Mouse (Mus musculus) G1E (cell line): ENCODE measurements around the gene Foxn3. TPM values are rescaled to one million over a fixed set of nuclear protein-coding genes. Genes with fewer than 3 reads are reported as not detected.

Source experiments
- ATAC-seq: 2 replicates; pipeline ENCODE4 v1.8.0; 2016; ENCODE audit warnings: mild to moderate bottlenecking; ENCODE audit not compliant: insufficient number of reproducible peaks, poor library complexity, low FRiP score, severe bottlenecking; ENCODE audit errors: extremely low read depth
- DNase-seq: peaks from one replicate; pipeline ENCODE4 v3.0.0; 2012; ENCODE audit warnings: low spot score
- H3K27me3 ChIP-seq: 2 replicates; pipeline ENCODE4 v1.6.1; 2012; ENCODE audit warnings: mild to moderate bottlenecking, low read length, inconsistent platforms; ENCODE audit not compliant: insufficient read depth
- H3K36me3 ChIP-seq: replicated peaks from 2 replicates; pipeline ENCODE3; 2012; ENCODE audit warnings: mild to moderate bottlenecking, inconsistent platforms
- H3K4me1 ChIP-seq: 2 replicates; pipeline ENCODE4 v1.6.1; 2012; ENCODE audit warnings: low read depth, low read length, inconsistent platforms, mixed read lengths; ENCODE audit not compliant: insufficient read depth
- H3K4me3 ChIP-seq: 2 replicates; pipeline ENCODE4 v1.5.1; 2012; ENCODE audit warnings: low read depth, mild to moderate bottlenecking, inconsistent platforms, low read length, moderate library complexity, mixed read lengths
- H3K9me3 ChIP-seq: replicated peaks from 2 replicates; pipeline ENCODE4 v1.6.1; 2012; ENCODE audit warnings: inconsistent platforms
- CTCF ChIP-seq: IDR thresholded peaks from 2 replicates; pipeline ENCODE4 v1.5.1; 2012; ENCODE audit warnings: low read depth, low read length, inconsistent platforms, mixed read lengths
- GATA1 ChIP-seq: IDR thresholded peaks from 2 replicates; pipeline ENCODE4 v1.6.1; 2012; ENCODE audit warnings: borderline replicate concordance, low read length, inconsistent platforms, mixed read lengths
- GATA2 ChIP-seq: IDR thresholded peaks from 2 replicates; pipeline ENCODE4 v1.6.1; 2012; ENCODE audit warnings: low read depth, low read length, inconsistent platforms, borderline replicate concordance
- POLR2AphosphoS5 ChIP-seq: IDR thresholded peaks from 2 replicates; pipeline ENCODE4 v1.6.1; 2012; ENCODE audit warnings: low read depth, low read length, inconsistent platforms; ENCODE audit not compliant: insufficient replicate concordance
- TAL1 ChIP-seq: conservative IDR thresholded peaks from 2 replicates; pipeline ENCODE4 v1.6.1; 2012; ENCODE audit warnings: low read depth, low read length, inconsistent platforms, mixed read lengths
- polyA plus RNA-seq: library from polyadenylated mRNA; stranded (reverse); fragments of >175 nt; gene quantifications from 2 replicates; pipeline ENCODE4 v1.2.3, GENCODE M21; 2012
- total RNA-seq, 2 experiments: library from RNA; stranded (forward) in 1 of 2; stranded (reverse) in 1 of 2; fragments of 200-1000 nt in 1 of 2; fragments of >200 nt in 1 of 2; fragmentation: Nextera tagmentation in 1 of 2; gene quantifications; 2 replicates each; pipeline ENCODE4 v1.2.3; 2014 to 2017

Gene Foxn3
- total and polyA plus RNA-seq, 3 experiments: 15.1 to 111 (median 20.1) TPM

- H3K9me3 ChIP-seq: no peaks in the 10 kb centered on the region; the same call in 1 of the 2 replicates
- DNase-seq (no peak), ATAC-seq (no peak)
- no peaks in the 10 kb centered on the region for H3K4me1 ChIP-seq
- H3K4me3 ChIP-seq: no peak overlapping the region
- H3K36me3 ChIP-seq: no peaks in the 10 kb centered on the region
- peaks cover 20% of the 10 kb centered on the region for H3K27me3 ChIP-seq
- no peak for TF ChIP-seq GATA1
- no peak for TF ChIP-seq TAL1
- no peak for TF ChIP-seq GATA2
- no peak for TF ChIP-seq CTCF
- no peak for TF ChIP-seq POLR2AphosphoS5
These were observed 145.5 kb downstream of the Foxn3 start for GRCm38 (mm10) chr12:99417885-99418284.

GRCm38 (mm10) chr12:99415538-99415937 lies 147.8 kb downstream of the Foxn3 start:
- no peak for DNase-seq
- TF ChIP-seq GATA2 (no peak), TAL1 (no peak), GATA1 (no peak), CTCF (no peak), POLR2AphosphoS5 (no peak)
- Histone ChIP-seq H3K4me3 (no peak overlapping the region), H3K9me3 (peaks cover 4% of the 10 kb centered on the region; the same call in 1 of the 2 replicates), H3K4me1 (no peaks in the 10 kb centered on the region; the same call in 1 of the 2 replicates), H3K27me3 (peaks cover 24% of the 10 kb centered on the region), H3K36me3 (no peaks in the 10 kb centered on the region)
- ATAC-seq: no peak

- ATAC-seq (no peak), DNase-seq (no peak)
- Histone ChIP-seq H3K27me3 (peaks cover 20% of the 10 kb centered on the region), H3K36me3 (no peaks in the 10 kb centered on the region), H3K4me1 (no peaks in the 10 kb centered on the region; the same call in 1 of the 2 replicates), H3K9me3 (peaks cover 14% of the 10 kb centered on the region; the same call in 1 of the 2 replicates), H3K4me3 (no peak overlapping the region)
- TF ChIP-seq GATA1 (no peak), CTCF (no peak), GATA2 (no peak), POLR2AphosphoS5 (no peak), TAL1 (no peak)
These were observed 150.9 kb downstream of the Foxn3 start for GRCm38 (mm10) chr12:99412496-99412895.

- ATAC-seq: no peak
These were observed 151.3 kb downstream of the Foxn3 start for GRCm38 (mm10) chr12:99412034-99412433.

GRCm38 (mm10) chr12:99408651-99409050 lies 154.7 kb downstream of the Foxn3 start:
- ATAC-seq: no peak
- H3K36me3 ChIP-seq: no peaks in the 10 kb centered on the region
- TF ChIP-seq GATA1 (no peak), GATA2 (no peak), POLR2AphosphoS5 (no peak), TAL1 (no peak), CTCF (no peak)
- H3K27me3 ChIP-seq: 0 out of 2 replicates have a peak, but pooled peaks cover 5% of the 10 kb centered on the region
- H3K4me3 ChIP-seq: no peak overlapping the region
- no peak for DNase-seq
- H3K4me1 ChIP-seq: peaks cover 5% of the 10 kb centered on the region
- H3K9me3 ChIP-seq: peaks cover 20% of the 10 kb centered on the region

More at GRCm38 (mm10) chr12:99412034-99412433, 151.3 kb downstream of the Foxn3 start:
- Histone ChIP-seq H3K4me1 (peaks cover 2% of the 10 kb centered on the region), H3K4me3 (no peak overlapping the region), H3K27me3 (peaks cover 20% of the 10 kb centered on the region), H3K9me3 (peaks cover 14% of the 10 kb centered on the region; the same call in 1 of the 2 replicates), H3K36me3 (no peaks in the 10 kb centered on the region)
- TF ChIP-seq POLR2AphosphoS5 (no peak), CTCF (no peak), GATA2 (no peak), TAL1 (no peak), GATA1 (no peak)
- no peak for DNase-seq

GRCm38 (mm10) chr12:99408089-99408488 lies 155.3 kb downstream of the Foxn3 start:
- no peaks in the 10 kb centered on the region for H3K36me3 ChIP-seq
- peaks cover 23% of the 10 kb centered on the region for H3K9me3 ChIP-seq
- 0 out of 2 replicates have a peak, but pooled peaks cover 4% of the 10 kb centered on the region for H3K27me3 ChIP-seq
- ATAC-seq (no peak), DNase-seq (no peak)
- no peak overlapping the region for H3K4me3 ChIP-seq
- no peak for TF ChIP-seq CTCF
- TF ChIP-seq POLR2AphosphoS5: no peak
- no peak for TF ChIP-seq GATA1
- no peak for TF ChIP-seq GATA2
- no peak for TF ChIP-seq TAL1
- peaks cover 5% of the 10 kb centered on the region for H3K4me1 ChIP-seq

- ATAC-seq: peak; percentile 32; the same call in 1 of the 2 replicates
- peaks cover 5% of the 10 kb centered on the region for H3K4me1 ChIP-seq
- peaks cover 25% of the 10 kb centered on the region for H3K9me3 ChIP-seq
- H3K4me3 ChIP-seq: no peak overlapping the region; the same call in 1 of the 2 replicates
- no peaks in the 10 kb centered on the region for H3K36me3 ChIP-seq
- TF ChIP-seq CTCF (no peak), GATA1 (no peak), GATA2 (no peak)
- H3K27me3 ChIP-seq: 0 out of 2 replicates have a peak, but pooled peaks cover 3% of the 10 kb centered on the region
- DNase-seq: no peak
These were observed 156.1 kb downstream of the Foxn3 start for GRCm38 (mm10) chr12:99407318-99407716.
